Mouse (Mus musculus) skeletal muscle tissue, postnatal 0 days (tissue): ENCODE measurements around the gene Rpp30. TPM values are rescaled to one million over a fixed set of nuclear protein-coding genes. Genes with fewer than 3 reads are reported as not detected.

Experiments used
- polyA plus RNA-seq: library from polyadenylated mRNA; unstranded; fragments of >200 nt; fragmentation: Nextera tagmentation; extraction: Ambion mirVana; gene quantifications from 2 replicates; pipeline ENCODE4 v1.2.1, GENCODE M21; 2015

The Rpp30 gene
- polyA plus RNA-seq = 30.8 and 31.1 TPM in 2 replicates

DNA sequence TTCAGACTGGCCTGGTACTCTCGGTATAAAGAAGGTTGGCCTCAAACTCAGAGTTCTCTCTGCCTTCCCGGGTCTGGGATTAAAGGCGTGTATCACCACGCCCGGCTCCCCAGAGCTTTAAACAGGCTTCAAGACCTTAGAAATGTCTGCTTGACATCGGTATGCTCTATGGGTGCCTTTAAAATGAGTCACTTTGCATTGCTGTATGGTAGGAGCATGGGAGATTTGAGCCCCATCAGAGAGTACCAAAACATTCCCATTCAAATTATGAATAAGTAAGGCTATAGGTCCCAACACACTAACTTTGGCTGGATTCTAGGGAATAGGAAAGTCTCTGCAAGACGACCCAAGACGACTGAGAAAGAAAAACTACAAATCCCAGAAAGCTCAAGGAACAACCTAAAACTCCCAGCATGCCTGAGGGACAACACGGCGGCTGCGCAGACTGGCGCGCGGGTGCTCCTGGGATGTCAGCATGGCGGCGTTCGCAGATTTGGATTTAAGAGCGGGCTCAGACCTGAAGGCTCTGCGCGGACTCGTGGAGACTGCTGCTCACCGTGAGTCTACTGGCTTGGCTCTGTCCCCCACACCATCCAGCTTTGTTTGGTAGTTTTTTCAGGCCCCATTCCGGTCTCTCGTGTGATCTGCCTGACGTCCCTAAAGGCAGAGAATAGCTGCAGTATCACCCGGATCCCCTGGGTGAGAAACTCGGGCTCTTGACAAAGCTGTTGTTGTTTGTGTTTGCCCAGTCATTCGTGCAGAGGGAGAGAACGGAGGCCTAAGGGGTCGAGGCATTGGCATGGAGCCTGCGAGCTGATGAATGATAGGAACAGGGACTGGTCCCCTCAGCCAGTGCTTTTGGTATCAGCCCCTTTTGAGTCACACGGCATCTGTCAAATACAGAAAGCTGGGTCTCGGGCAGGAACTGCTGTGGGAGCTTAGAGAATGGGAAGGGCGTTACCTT lies at the start of gene Rpp30:
Gene Rpp30 (plus strand): TSS at position 455 of the 964 bp plus-strand sequence.

DNA sequence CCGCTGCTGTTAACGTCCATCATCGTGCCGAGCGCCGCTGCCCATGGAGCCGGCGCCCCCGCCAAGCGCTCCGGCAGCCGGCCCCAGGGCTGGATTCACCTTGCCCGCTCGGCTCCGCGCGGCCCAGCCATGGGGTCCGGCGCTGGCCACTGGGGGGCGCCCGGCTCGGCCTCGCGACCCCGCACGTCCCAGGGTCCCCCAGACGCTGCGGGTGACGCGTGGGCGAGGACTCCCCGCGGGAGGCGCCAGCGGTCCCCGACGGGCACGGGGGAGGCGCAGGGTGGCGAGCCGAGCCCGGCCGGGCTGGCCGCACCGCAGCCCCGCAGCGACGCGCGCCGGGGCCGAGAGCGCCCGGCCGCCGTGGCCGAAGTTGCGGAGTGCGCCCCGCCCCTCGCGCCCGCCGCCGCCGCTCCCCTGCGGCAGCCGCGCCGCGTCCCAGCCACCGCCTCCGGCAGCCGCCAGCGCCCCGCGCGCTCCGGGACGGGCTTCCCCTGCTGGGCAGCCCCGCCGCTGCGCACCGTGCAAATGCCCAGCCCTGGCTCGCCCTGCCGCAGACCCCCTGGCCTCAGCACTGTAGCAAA lies 26.2 kb upstream of the Rpp30 start, which contains the start of gene Htr7:
Gene Htr7 (minus strand): TSS at position 277 of the 581 bp plus-strand sequence.

DNA sequence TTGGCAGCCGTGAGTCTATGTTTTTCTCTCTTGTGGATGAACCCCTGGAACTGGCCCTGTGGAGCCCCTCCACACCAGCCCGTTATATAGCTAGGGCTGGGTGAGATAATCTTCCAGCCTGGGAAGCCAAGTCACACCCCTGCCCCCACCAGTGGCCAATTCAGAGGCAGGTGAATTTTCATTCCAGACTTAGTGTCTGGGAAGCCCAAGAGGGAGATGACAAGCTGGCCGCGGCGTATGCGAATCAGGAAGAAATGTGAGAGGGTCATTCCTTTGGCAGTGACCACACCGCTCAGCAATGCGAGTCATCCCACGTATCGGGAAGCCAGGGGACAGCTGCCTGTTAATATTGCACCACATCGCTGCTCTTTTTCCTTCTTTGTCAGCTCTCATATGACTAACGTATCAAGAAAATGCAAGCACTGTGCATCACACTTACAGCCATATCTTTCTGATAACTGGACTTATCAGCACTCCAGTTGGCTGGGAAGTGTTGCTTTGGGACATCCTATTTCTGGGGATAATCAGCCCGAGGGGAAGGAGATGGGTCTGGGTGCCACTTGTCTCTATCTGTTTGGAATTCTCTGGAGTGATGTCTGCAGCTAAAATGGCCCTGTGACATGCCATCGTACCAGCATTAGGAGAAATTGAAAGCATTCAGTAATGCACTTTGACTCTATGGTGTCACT lies 36.4 kb downstream of the Rpp30 start, which contains the start of gene Ankrd1:
Gene Ankrd1 (minus strand): TSS at position 317 of the 689 bp plus-strand sequence.

Other genes with a start within 250 kb of the Rpp30 start
- 0.81 and 0.91 TPM in 2 replicates for gene Htr7, start 26.2 kb upstream of the Rpp30 start, polyA plus RNA-seq
- gene Ankrd1, start 36.4 kb downstream of the Rpp30 start, polyA plus RNA-seq = 7.5 and 11.3 TPM in 2 replicates